Mouse (Mus musculus): Measurements from ENCODE around the gene Podxl2.

Gene Podxl2

GRCm38 (mm10) chr6:88829579-88829978 is 45.3 kb downstream of the Podxl2 start:
- TF ChIP-seq GATA4 (IDR thresholded peaks at IDR 0.05; ENCODE audit: insufficient replicate concordance, low read length): no peak

- no peak for TF ChIP-seq GATA4 (IDR thresholded peaks at IDR 0.05; ENCODE audit: insufficient replicate concordance, low read length)
These were observed 46.4 kb downstream of the Podxl2 start for GRCm38 (mm10) chr6:88828206-88829009.

GRCm38 (mm10) chr6:88827395-88828205 is 47.2 kb downstream of the Podxl2 start:
- TF ChIP-seq GATA4 (IDR thresholded peaks at IDR 0.05; ENCODE audit: insufficient replicate concordance, low read length): no peak

GRCm38 (mm10) chr6:88826965-88827364 is 47.9 kb downstream of the Podxl2 start:
- TF ChIP-seq GATA4 (IDR thresholded peaks at IDR 0.05; ENCODE audit: insufficient replicate concordance, low read length): no peak

- TF ChIP-seq GATA4 (IDR thresholded peaks at IDR 0.05; ENCODE audit: insufficient replicate concordance, low read length): no peak
These were observed 48.3 kb downstream of the Podxl2 start for GRCm38 (mm10) chr6:88826545-88826944.

GRCm38 (mm10) chr6:88826088-88826487 is 48.8 kb downstream of the Podxl2 start:
- TF ChIP-seq GATA4 (IDR thresholded peaks at IDR 0.05; ENCODE audit: insufficient replicate concordance, low read length): no peak

- TF ChIP-seq GATA4 (IDR thresholded peaks at IDR 0.05; ENCODE audit: insufficient replicate concordance, low read length): no peak
These were observed 50.7 kb downstream of the Podxl2 start for GRCm38 (mm10) chr6:88824183-88824582.

GRCm38 (mm10) chr6:88821901-88822300 is 52.9 kb downstream of the Podxl2 start:
- TF ChIP-seq GATA4 (IDR thresholded peaks at IDR 0.05; ENCODE audit: insufficient replicate concordance, low read length): no peak

- TF ChIP-seq GATA4 (IDR thresholded peaks at IDR 0.05; ENCODE audit: insufficient replicate concordance, low read length): no peak
These were observed 53.5 kb downstream of the Podxl2 start for GRCm38 (mm10) chr6:88821294-88821693.

- peak; percentile 43; the same call in 1 of the 2 replicates for TF ChIP-seq GATA4 (IDR thresholded peaks at IDR 0.05; ENCODE audit: insufficient replicate concordance, low read length)
These were observed 54.0 kb downstream of the Podxl2 start for GRCm38 (mm10) chr6:88820853-88821252.

GRCm38 (mm10) chr6:88816913-88817312 is 57.9 kb downstream of the Podxl2 start:
- no peak for TF ChIP-seq GATA4 (IDR thresholded peaks at IDR 0.05; ENCODE audit: insufficient replicate concordance, low read length)

- TF ChIP-seq GATA4 (IDR thresholded peaks at IDR 0.05; ENCODE audit: insufficient replicate concordance, low read length): no peak
These were observed 59.4 kb downstream of the Podxl2 start for GRCm38 (mm10) chr6:88815489-88815888.

GRCm38 (mm10) chr6:88815036-88815435 is 59.8 kb downstream of the Podxl2 start:
- TF ChIP-seq GATA4 (IDR thresholded peaks at IDR 0.05; ENCODE audit: insufficient replicate concordance, low read length): no peak

GRCm38 (mm10) chr6:88813832-88814231 is 61.0 kb downstream of the Podxl2 start:
- no peak for TF ChIP-seq GATA4 (IDR thresholded peaks at IDR 0.05; ENCODE audit: insufficient replicate concordance, low read length)

- TF ChIP-seq GATA4 (IDR thresholded peaks at IDR 0.05; ENCODE audit: insufficient replicate concordance, low read length): no peak
These were observed 62.0 kb downstream of the Podxl2 start for GRCm38 (mm10) chr6:88812886-88813285.

- no peak for TF ChIP-seq GATA4 (IDR thresholded peaks at IDR 0.05; ENCODE audit: insufficient replicate concordance, low read length)
These were observed 62.9 kb downstream of the Podxl2 start for GRCm38 (mm10) chr6:88811880-88812400.
